Mouse (Mus musculus) hindbrain, embryonic 12.5 days (tissue): ENCODE results near the gene Lias. TPM values are rescaled to one million over a fixed set of nuclear protein-coding genes. Genes with fewer than 3 reads are reported as not detected.
A peak's percentile ranks its signal among the peaks of the same experiment; 100 is the strongest.

Source experiments
- ATAC-seq: fragments of 200-750 bp; cut with Nextera tagmentation; 2 replicates; pipeline ENCODE4 v1.8.0; 2017; ENCODE audit warnings: moderate TSS enrichment; ENCODE audit not compliant: low FRiP score
- H3K27ac ChIP-seq: fragments of 300-500 bp; sonication (generic); 2 replicates; pipeline ENCODE4 v1.5.1; 2016; ENCODE audit warnings: mild to moderate bottlenecking
- H3K27me3 ChIP-seq: fragments of 300-500 bp; sonication (generic); 2 replicates; pipeline ENCODE4 v1.6.1; 2016; ENCODE audit warnings: mild to moderate bottlenecking
- H3K36me3 ChIP-seq: fragments of 300-500 bp; sonication (generic); 2 replicates; pipeline ENCODE4 v1.6.1; 2016; ENCODE audit warnings: mild to moderate bottlenecking
- H3K4me1 ChIP-seq: fragments of 300-500 bp; sonication (generic); 2 replicates; pipeline ENCODE4 v1.6.1; 2016
- H3K4me2 ChIP-seq: fragments of 300-500 bp; sonication (generic); replicated peaks from 2 replicates; pipeline ENCODE4 v1.6.1; 2016; ENCODE audit warnings: mild to moderate bottlenecking
- H3K4me3 ChIP-seq: fragments of 300-500 bp; sonication (generic); 2 replicates; pipeline ENCODE4 v1.5.1; 2016; ENCODE audit warnings: mild to moderate bottlenecking
- H3K9ac ChIP-seq: fragments of 300-500 bp; sonication (generic); 2 replicates; pipeline ENCODE4 v1.6.1; 2016; ENCODE audit warnings: mild to moderate bottlenecking, moderate library complexity
- H3K9me3 ChIP-seq: fragments of 300-500 bp; sonication (generic); replicated peaks from 2 replicates; pipeline ENCODE4 v1.6.1; 2016; ENCODE audit warnings: mild to moderate bottlenecking
- WGBS: fragments of 180-500 bp; shearing (Covaris S2); methylation state at CpG from one replicate; pipeline ENCODE4 v1.1.7; 2016; 5-methylcytosine and 5-hydroxymethylcytosine counted together
- polyA plus RNA-seq: library from polyadenylated mRNA; unstranded; fragments of >200 nt; fragmentation: Nextera tagmentation; extraction: Ambion mirVana; gene quantifications from 2 replicates; pipeline ENCODE4 v1.2.1, GENCODE M21; 2016

Gene Lias
- polyA plus RNA-seq: 58.3 and 60.2 TPM in 2 replicates

DNA sequence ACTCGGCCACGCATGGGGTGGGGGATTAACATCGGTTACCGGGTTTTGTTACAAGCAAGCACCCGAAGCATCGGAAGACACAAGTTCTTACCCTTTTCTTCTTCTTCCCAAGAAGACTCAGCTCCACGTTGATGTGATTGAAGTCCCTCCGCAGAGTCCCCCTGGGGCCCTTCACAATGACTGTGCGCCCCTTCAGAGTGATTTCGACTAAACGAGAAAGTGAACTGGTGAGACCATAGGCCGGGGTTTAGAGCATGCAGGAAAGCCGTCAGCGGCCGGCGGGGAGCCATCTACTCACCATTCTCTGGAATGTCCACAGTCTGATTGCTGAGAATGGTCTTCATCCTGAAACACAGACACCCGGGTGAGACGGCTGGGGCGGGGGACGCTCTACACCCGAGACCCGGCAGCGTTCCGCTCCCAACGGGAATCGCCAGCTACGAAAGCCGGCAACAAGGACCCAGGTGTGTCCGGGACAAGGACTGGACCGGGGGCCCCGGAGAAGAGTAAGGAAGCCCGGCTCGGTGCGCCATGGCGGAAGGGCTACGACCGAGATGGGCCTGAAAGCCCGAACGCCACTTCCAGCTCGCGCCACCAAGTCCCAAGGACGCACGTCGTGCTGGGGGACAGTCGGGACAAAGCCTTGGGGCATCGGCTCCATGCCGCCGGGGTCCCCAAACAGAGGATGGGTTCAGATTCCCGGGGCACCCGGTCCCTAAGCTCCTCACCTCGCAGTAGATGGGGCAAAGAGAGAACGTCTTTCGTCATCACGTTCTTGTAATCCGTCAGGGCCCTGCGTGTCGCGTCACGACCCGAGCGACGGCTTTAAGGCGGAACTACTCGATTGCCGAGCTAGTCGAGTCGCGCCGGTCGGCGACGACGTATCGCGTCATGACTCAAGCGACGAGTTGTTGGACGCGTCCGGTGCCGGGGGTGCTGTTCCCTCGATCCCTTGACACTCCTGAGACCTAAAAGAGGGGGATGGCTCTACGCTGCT lies at the start of gene Lias, which contains the start of gene Rpl9:
Lias (plus strand) TSS at position 850 of the 997 bp plus-strand sequence.
Rpl9 (minus strand) TSS at position 797 of the 997 bp plus-strand sequence.
- Histone ChIP-seq H3K4me1 (peaks cover 12% of the 10 kb centered on the region), H3K4me2 (peak within 1 kb of the TSS; percentile 79), H3K27me3 (no peaks in the 10 kb centered on the region), H3K36me3 (peaks cover 39% of the 10 kb centered on the region), H3K9ac (peak within 1 kb of the TSS; percentile 96), H3K4me3 (peak within 1 kb of the TSS; percentile 83), H3K9me3 (no peaks in the 10 kb centered on the region), H3K27ac (peak within 1 kb of the TSS; percentile 92)
- under 1% methylated on average over 83 of the region's 83 CpGs for WGBS
- ATAC-seq: peak; percentile 98

DNA sequence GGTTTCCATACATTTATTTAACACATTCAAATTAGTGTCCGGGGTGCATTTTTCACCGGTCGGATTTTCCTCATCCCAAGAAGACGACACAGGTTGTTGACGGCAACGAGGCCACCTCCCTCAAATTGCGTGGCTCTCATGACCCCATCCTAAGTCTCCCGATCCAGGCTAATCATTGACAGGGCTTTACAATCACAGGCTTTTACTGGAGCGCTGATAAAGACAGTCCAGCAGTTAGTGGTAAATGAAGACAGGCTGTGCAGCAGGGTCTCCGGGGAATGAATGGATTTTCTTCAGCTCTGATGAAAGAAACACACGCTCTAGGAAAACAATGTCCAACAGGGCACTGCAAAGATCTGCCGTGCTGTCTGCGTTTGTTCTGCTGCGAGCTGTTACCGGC lies 43.1 kb upstream of the Lias start, which contains the start of gene Klb:
Klb (plus strand) TSS at position 147 of the 400 bp plus-strand sequence.
- 25% methylated on average over 15 of the region's 15 CpGs for WGBS
- no peak within 1 kb of the TSS for H3K4me3 ChIP-seq
- ATAC-seq: no peak
- H3K4me1 ChIP-seq: peaks cover 6% of the 10 kb centered on the region; the same call in 1 of the 2 replicates
- H3K27me3 ChIP-seq: 0 out of 2 replicates have a peak, but pooled peaks cover 2% of the 10 kb centered on the region
- no peak within 1 kb of the TSS for H3K27ac ChIP-seq
- H3K36me3 ChIP-seq: no peaks in the 10 kb centered on the region
- H3K4me2 ChIP-seq: peak within 1 kb of the TSS; percentile 44
- 0 out of 2 replicates have a peak within 1 kb of the TSS, but pooled peaks have one; percentile 47 for H3K9ac ChIP-seq
- no peaks in the 10 kb centered on the region for H3K9me3 ChIP-seq

DNA sequence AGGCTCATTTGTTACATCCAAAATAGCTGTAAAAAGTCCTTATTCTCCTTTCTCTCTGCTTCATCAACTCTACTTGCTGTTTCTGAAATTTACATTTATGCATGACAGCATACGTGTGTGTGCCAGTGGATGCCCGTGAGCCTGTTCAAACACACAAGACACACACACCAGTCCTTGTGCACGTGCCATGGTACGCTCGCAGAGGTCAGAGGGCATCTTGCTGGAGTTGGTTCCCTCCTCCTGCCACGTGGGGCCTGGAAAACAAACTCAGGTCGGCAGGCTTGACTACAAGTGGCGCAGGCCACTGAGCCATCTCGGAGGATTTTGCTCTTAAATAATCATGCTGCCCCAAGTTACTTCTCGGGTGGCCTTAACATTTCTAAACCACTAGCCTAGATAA lies 40.8 kb upstream of the Lias start:
- H3K9ac ChIP-seq: no peak overlapping the region
- no peak overlapping the region for H3K4me2 ChIP-seq
- H3K4me1 ChIP-seq: peaks cover 6% of the 10 kb centered on the region; the same call in 1 of the 2 replicates
- no peak for ATAC-seq
- H3K27me3 ChIP-seq: 0 out of 2 replicates have a peak, but pooled peaks cover 2% of the 10 kb centered on the region
- no peak overlapping the region for H3K27ac ChIP-seq
- 57% methylated on average over 10 of the region's 10 CpGs for WGBS
- H3K9me3 ChIP-seq: no peaks in the 10 kb centered on the region; the same call in 1 of the 2 replicates
- H3K4me3 ChIP-seq: no peak overlapping the region
- H3K36me3 ChIP-seq: no peaks in the 10 kb centered on the region

- Histone ChIP-seq H3K9ac (no peak overlapping the region), H3K9me3 (no peaks in the 10 kb centered on the region; the same call in 1 of the 2 replicates), H3K4me2 (no peak overlapping the region), H3K4me1 (no peaks in the 10 kb centered on the region), H3K36me3 (no peaks in the 10 kb centered on the region), H3K4me3 (no peak overlapping the region), H3K27ac (no peak overlapping the region), H3K27me3 (0 out of 2 replicates have a peak, but pooled peaks cover 2% of the 10 kb centered on the region)
- no peak for ATAC-seq
- 90% methylated on average over 3 of the region's 3 CpGs for WGBS
These were observed 37.2 kb upstream of the Lias start for GRCm38 (mm10) chr5:65354097-65354496.

GRCm38 (mm10) chr5:65354985-65355384 lies 36.3 kb upstream of the Lias start:
- no peak overlapping the region for H3K9ac ChIP-seq
- H3K4me2 ChIP-seq: no peak overlapping the region
- no peak overlapping the region for H3K4me3 ChIP-seq
- no peak for ATAC-seq
- no peaks in the 10 kb centered on the region for H3K4me1 ChIP-seq
- no peaks in the 10 kb centered on the region for H3K27me3 ChIP-seq
- H3K27ac ChIP-seq: no peak overlapping the region
- 71% methylated on average over 5 of the region's 5 CpGs for WGBS
- no peaks in the 10 kb centered on the region; the same call in 1 of the 2 replicates for H3K9me3 ChIP-seq
- H3K36me3 ChIP-seq: no peaks in the 10 kb centered on the region

- no peaks in the 10 kb centered on the region for H3K4me1 ChIP-seq
- no peaks in the 10 kb centered on the region; the same call in 1 of the 2 replicates for H3K9me3 ChIP-seq
- H3K9ac ChIP-seq: no peak overlapping the region
- no peak overlapping the region for H3K4me2 ChIP-seq
- no peak overlapping the region for H3K4me3 ChIP-seq
- no peak for ATAC-seq
- H3K36me3 ChIP-seq: no peaks in the 10 kb centered on the region
- 81% methylated on average over 6 of the region's 6 CpGs for WGBS
- no peak overlapping the region for H3K27ac ChIP-seq
- H3K27me3 ChIP-seq: no peaks in the 10 kb centered on the region
These were observed 34.4 kb upstream of the Lias start for GRCm38 (mm10) chr5:65356851-65357250.

GRCm38 (mm10) chr5:65357771-65358170 lies 33.5 kb upstream of the Lias start:
- Histone ChIP-seq H3K4me1 (no peaks in the 10 kb centered on the region), H3K27me3 (no peaks in the 10 kb centered on the region), H3K27ac (no peak overlapping the region), H3K4me3 (no peak overlapping the region), H3K9ac (no peak overlapping the region), H3K36me3 (no peaks in the 10 kb centered on the region), H3K9me3 (no peaks in the 10 kb centered on the region; the same call in 1 of the 2 replicates), H3K4me2 (no peak overlapping the region)
- ATAC-seq: no peak
- WGBS: 86% methylated on average over 3 of the region's 3 CpGs

DNA sequence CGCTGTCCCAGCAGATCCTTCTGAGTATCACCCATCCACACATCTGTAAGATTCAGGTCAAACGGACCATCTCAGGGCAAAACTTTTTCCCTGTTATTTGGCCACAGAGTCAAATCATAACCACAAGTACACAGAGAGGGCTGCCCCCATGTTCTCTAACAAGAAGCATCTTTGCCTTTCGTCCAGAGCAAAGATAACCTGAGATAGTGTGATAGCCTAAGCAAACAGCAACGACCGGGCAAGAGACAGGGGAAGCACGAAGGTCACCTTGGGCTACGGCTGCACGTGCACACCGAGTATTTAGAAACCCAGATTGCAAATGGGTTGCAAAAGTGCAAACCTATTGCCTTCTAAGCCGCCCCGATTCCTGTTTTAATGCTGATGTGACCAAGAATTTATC lies 23.5 kb upstream of the Lias start:
- 92% methylated on average over 11 of the region's 11 CpGs for WGBS

GRCm38 (mm10) chr5:65371551-65371950 lies 19.7 kb upstream of the Lias start:
- 89% methylated on average over 7 of the region's 7 CpGs for WGBS
- H3K27ac ChIP-seq: no peak overlapping the region
- H3K9ac ChIP-seq: no peak overlapping the region
- no peaks in the 10 kb centered on the region for H3K9me3 ChIP-seq
- no peaks in the 10 kb centered on the region for H3K36me3 ChIP-seq
- ATAC-seq: no peak
- H3K4me1 ChIP-seq: no peaks in the 10 kb centered on the region
- no peak overlapping the region for H3K4me2 ChIP-seq
- H3K4me3 ChIP-seq: no peak overlapping the region
- H3K27me3 ChIP-seq: no peaks in the 10 kb centered on the region

More for the DNA sequence above, 23.5 kb upstream of the Lias start:
- Histone ChIP-seq H3K9ac (no peak overlapping the region), H3K4me2 (no peak overlapping the region), H3K27ac (no peak overlapping the region), H3K36me3 (no peaks in the 10 kb centered on the region), H3K9me3 (no peaks in the 10 kb centered on the region), H3K4me3 (no peak overlapping the region), H3K4me1 (no peaks in the 10 kb centered on the region), H3K27me3 (no peaks in the 10 kb centered on the region)
- ATAC-seq: no peak

- Histone ChIP-seq H3K27ac (no peak overlapping the region), H3K36me3 (no peaks in the 10 kb centered on the region), H3K4me2 (no peak overlapping the region), H3K4me1 (no peaks in the 10 kb centered on the region), H3K4me3 (no peak overlapping the region), H3K27me3 (no peaks in the 10 kb centered on the region), H3K9me3 (no peaks in the 10 kb centered on the region), H3K9ac (no peak overlapping the region)
- 85% methylated on average over 7 of the region's 7 CpGs for WGBS
- ATAC-seq: no peak
These were observed 16.6 kb upstream of the Lias start for GRCm38 (mm10) chr5:65374746-65375145.

GRCm38 (mm10) chr5:65385704-65386103 lies 5.6 kb upstream of the Lias start:
- Histone ChIP-seq H3K36me3 (peaks cover 32% of the 10 kb centered on the region), H3K27me3 (no peaks in the 10 kb centered on the region), H3K4me3 (no peak overlapping the region), H3K9ac (no peak overlapping the region), H3K4me1 (peaks cover 8% of the 10 kb centered on the region), H3K9me3 (no peaks in the 10 kb centered on the region), H3K4me2 (no peak overlapping the region), H3K27ac (no peak overlapping the region)
- no peak for ATAC-seq
- 58% methylated on average over 2 of the region's 2 CpGs for WGBS
